Mouse (Mus musculus): Measurements from ENCODE around the gene Nmt2.

The Nmt2 gene

DNA sequence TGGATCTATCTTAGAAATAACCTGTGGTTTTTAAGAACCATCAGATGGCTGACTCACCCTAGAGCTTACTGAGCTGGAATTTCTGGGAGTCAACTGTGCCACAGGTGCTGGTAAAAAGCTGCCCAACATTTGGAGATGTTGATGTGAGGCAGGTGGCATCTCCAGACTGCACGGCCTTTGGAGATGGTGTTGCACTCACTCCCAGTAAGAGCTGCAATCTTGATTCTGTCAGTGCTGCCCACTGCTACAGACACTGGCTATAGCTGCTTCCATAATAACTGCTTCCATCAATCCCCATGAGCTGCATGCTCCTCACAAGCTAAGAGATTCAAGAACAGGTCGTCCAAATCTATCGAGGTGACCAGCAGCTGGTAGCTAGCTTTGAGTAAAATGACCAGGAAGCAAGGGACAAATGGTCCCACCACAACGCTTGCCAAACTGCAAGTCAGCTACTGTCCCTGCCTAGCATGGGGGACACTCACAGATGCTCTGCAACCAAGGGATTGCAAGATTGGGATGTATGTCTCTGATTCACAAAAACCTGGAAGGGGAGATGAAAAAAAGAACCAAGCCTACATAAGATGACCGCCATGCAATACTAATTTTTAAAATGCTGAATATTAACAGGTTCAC, 47.2 kb downstream of the Nmt2 start:
- no peak for DNase-seq

DNA sequence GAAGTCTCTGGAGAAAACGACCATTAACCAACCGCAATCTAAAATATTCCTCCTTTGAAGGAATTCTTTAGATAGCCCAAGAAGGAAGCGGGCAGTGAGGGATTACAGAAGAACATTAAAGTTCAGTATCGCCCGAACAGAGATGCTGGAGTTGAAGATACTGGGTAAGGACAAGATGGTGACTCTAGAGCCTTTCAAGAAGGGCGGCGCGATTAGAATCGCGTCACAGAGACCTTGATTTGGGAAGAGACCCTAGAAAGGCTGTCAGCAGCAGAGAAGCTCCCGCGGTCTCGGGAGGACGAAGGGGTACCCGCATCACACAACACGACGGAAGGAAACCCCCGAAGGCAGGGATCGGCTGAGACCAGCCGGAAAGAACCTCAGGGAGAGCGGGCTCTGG, 48.0 kb downstream of the Nmt2 start:
- no peak for DNase-seq

DNA sequence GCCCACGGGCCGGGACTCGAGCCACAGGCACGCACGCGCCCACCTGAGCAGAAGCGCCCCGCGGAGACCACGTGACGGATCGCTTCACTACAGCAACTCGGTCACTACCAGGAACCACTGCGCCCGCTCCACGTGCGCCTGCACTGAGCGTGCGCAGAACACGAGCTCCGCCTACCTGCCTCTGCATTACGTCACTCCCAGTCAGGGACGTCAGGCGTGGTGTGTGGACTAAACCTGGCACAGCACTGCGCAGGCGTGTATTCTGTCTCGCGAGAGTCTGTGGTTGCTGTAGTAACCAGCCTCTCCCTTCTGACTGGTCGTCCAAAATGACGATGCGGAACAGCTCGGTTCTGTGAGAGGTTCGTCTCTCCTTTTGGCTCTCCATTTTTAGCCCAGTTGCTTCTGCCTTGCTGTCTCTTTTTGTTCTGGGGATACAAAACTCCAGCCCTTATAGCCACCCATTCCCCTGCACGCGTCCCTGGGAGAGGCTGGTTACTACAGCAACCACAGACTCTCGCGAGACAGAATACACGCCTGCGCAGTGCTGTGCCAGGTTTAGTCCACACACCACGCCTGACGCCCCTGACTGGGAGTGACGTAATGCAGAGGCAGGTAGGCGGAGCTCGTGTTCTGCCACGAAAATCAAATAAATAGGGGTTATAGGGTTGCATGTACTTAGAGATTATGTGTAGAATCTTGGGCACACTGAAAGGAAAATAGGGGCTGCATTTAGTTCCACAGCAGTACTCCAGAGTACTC, 48.7 kb downstream of the Nmt2 start, which contains the start of gene Rpp38:
Gene Rpp38, minus strand, starts transcription at position 160 of the 759 bp plus-strand sequence.
- DNase-seq = peak; percentile 97 to 98

GRCm38 (mm10) chr2:3333761-3334160, 49.7 kb downstream of the Nmt2 start:
- DNase-seq = no peak

DNA sequence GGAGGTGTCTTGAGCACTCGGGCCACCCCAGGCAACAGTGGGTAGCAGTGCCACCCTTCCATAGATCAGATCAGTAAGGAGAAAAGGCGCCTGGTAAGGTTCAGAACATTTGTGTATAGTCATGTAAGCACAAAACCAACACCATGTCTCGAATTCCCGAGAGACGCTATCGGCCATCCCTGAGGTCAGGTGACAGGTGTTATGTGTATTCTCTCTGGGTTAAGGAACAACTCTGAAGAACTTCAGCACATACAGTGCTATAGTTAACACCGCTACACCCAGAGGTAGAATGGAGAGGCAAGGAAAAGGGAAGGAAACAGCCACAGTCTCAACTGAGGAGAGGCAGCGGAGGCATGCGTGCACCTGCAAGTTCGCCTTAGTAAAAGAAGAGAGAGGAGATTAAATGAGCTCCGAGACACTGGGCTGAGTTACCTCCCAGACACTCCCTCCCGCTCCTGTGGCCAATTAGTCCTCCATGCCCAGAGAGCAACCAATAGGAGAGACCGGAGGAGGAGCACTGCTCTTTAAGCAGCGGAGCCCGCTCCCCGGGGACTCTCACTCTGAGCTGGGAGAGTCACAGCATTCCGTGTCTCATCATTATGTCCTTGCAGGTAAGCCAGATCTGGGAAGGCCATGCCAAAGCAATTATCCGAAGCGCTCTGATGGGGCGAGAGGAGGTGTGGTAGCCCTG, 51.7 kb downstream of the Nmt2 start, which contains the start of gene Acbd7:
Gene Acbd7, plus strand, starts transcription at position 558 of the 691 bp plus-strand sequence.
- DNase-seq = peak; percentile 70 to 78

DNA sequence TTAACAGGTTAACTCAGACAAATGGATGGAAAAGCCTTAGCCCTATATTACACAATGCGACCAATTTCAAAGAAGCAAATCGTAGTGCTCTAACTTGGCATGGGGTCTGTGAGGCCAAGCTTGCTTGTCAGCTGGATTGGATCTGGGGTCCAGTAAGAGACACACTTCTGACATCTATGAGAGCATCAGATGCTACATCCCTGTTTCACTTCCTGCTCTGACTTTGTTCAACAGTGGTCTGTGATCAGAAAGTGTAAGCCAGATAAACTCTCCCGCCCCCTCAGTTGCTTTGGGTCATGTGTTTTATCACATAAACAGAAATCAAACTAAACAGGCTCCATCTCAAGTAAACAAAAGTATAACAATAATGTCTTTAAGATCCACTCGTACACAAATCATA, 64.4 kb downstream of the Nmt2 start:
- no peak for DNase-seq

DNA sequence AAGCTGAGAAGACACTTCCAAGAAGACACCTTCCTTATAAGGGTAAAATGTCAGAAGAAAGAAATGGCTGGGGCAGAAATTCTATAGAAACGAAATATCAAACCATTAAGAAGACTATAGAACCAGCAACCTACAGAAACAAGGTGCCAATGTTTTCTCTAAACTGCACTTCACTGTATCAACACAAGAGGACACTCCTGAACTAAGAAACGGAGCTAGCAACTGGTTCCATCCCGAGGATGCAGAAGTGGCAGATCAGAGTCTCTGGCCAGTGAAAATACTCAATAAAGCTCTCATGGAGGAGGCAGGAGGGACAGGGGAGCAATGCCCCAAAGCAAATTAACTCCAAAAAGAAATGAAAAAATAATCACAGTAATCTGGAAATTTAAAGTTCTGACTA, 64.9 kb downstream of the Nmt2 start:
- DNase-seq = peak in 1 of 2 experiments; percentile 9

DNA sequence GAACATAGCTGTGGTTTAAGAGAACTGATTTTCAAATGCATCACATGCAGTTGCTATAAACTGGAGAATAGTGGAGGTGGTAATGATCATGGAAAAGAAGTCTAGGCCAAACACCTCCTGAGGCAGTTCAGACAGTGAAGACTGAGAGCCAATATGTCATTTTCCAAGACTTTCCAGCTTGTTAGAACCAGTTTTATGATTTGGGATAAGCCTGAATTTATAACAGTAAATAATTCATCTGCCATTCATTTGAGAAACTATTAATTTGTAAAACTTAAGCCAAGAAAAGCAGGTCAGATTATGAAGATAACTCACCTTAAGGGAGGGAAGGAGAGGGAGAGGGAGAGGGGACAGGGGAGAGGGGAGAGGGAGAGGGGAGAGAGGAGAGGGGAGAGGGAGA, 69.1 kb downstream of the Nmt2 start:
- DNase-seq = no peak

- no peak for DNase-seq
Observed at GRCm38 (mm10) chr2:3355793-3356192, 71.8 kb downstream of the Nmt2 start.

DNA sequence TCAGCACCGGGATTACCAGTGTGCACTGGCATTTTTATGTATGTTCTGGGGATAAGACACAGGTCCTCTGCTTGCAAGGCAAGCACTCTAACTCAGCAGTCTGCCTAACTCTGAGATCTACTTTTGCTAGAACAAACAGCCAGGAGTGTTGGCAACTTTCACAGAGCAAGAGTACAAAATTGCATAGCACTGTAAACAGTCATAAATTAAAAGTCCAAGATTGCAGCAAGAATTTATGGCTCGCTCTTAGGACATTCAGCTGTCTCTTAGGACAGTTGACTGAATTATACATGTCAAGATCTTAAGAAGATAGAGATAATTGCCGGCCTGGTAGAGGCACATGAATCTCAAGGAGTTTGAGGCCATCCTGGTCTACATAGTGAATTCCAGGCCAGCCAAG, 72.3 kb downstream of the Nmt2 start:
- no peak for DNase-seq

- DNase-seq = no peak
Observed at GRCm38 (mm10) chr2:3357887-3358286, 73.9 kb downstream of the Nmt2 start.

- no peak for DNase-seq
Observed at GRCm38 (mm10) chr2:3361067-3361466, 77.1 kb downstream of the Nmt2 start.

GRCm38 (mm10) chr2:3365127-3365526, 81.1 kb downstream of the Nmt2 start:
- no peak for DNase-seq
